Mouse (Mus musculus): ENCODE data around the gene Fasn. TPM values are rescaled to one million over a fixed set of nuclear protein-coding genes. Genes with fewer than 3 reads are reported as not detected.
A peak's percentile ranks its signal among the peaks of the same experiment; 100 is the strongest.
"Not testable (repeated sequence)": the region's sequence is repeated elsewhere in the genome, so short reads cannot be mapped to it uniquely, and the experiment has no call there.

Gene Fasn
- polyA plus RNA-seq, 1 experiment from 2014 or later, result 94.6 TPM

GRCm38 (mm10) chr11:120789810-120790209 lies 34.5 kb downstream of the Fasn start:
- H3K4me1 ChIP-seq (ENCODE audit: control insufficient read depth, insufficient read depth, low read length), result peaks cover 6% of the 10 kb centered on the region
- no peak for ATAC-seq (ENCODE audit: low FRiP score)

GRCm38 (mm10) chr11:120789355-120789754 lies 35.0 kb downstream of the Fasn start:
- H3K4me2 ChIP-seq, result no peak overlapping the region
- ATAC-seq (ENCODE audit: low FRiP score) (no peak), DNase-seq (ENCODE audit: low spot score, missing footprints) (no peak)
- H3K36me3 ChIP-seq (ENCODE audit: control insufficient read depth, insufficient read depth, low read length), result peaks cover 32% of the 10 kb centered on the region
- no peaks in the 10 kb centered on the region for H3K27me3 ChIP-seq (ENCODE audit: control insufficient read depth, insufficient read depth, low read length)
- 83% methylated on average over 4 of the region's 4 CpGs for WGBS
- H3K4me3 ChIP-seq (ENCODE audit: low read depth, low read length), result no peak overlapping the region
- H3K27ac ChIP-seq (ENCODE audit: low read depth, low read length), result no peak overlapping the region
- no peak overlapping the region for H3K9ac ChIP-seq (ENCODE audit: low read length)
- H3K4me1 ChIP-seq (ENCODE audit: control insufficient read depth, insufficient read depth, low read length), result peaks cover 7% of the 10 kb centered on the region
- no peaks in the 10 kb centered on the region for H3K9me3 ChIP-seq (ENCODE audit: control insufficient read depth, low read length)

More at GRCm38 (mm10) chr11:120789810-120790209, 34.5 kb downstream of the Fasn start:
- WGBS, result 89% methylated on average over 3 of the region's 3 CpGs
- no peak overlapping the region for H3K27ac ChIP-seq (ENCODE audit: low read depth, low read length)
- no peaks in the 10 kb centered on the region for H3K27me3 ChIP-seq (ENCODE audit: control insufficient read depth, insufficient read depth, low read length)
- H3K4me3 ChIP-seq (ENCODE audit: low read depth, low read length), result no peak overlapping the region
- DNase-seq (ENCODE audit: low spot score, missing footprints), result no peak
- H3K9me3 ChIP-seq (ENCODE audit: control insufficient read depth, low read length), result no peaks in the 10 kb centered on the region
- H3K9ac ChIP-seq (ENCODE audit: low read length), result no peak overlapping the region
- H3K36me3 ChIP-seq (ENCODE audit: control insufficient read depth, insufficient read depth, low read length), result peaks cover 32% of the 10 kb centered on the region
- H3K4me2 ChIP-seq, result no peak overlapping the region

GRCm38 (mm10) chr11:120788460-120788859 lies 35.9 kb downstream of the Fasn start:
- not testable (repeated sequence) for ATAC-seq (ENCODE audit: low FRiP score); H3K27ac ChIP-seq (ENCODE audit: low read depth, low read length); H3K9me3 ChIP-seq (ENCODE audit: control insufficient read depth, low read length); H3K4me3 ChIP-seq (ENCODE audit: low read depth, low read length); H3K4me1 ChIP-seq (ENCODE audit: control insufficient read depth, insufficient read depth, low read length); H3K4me2 ChIP-seq; DNase-seq (ENCODE audit: low spot score, missing footprints); H3K27me3 ChIP-seq (ENCODE audit: control insufficient read depth, insufficient read depth, low read length); H3K9ac ChIP-seq (ENCODE audit: low read length)
- H3K36me3 ChIP-seq (ENCODE audit: control insufficient read depth, insufficient read depth, low read length), result peaks cover 27% of the 10 kb centered on the region
- 89% methylated on average over 9 of the region's 10 CpGs for whole genome bisulfite sequencing

GRCm38 (mm10) chr11:120785145-120785544 lies 39.2 kb downstream of the Fasn start:
- no peak overlapping the region for H3K27ac ChIP-seq (ENCODE audit: low read depth, low read length)
- H3K4me2 ChIP-seq, result peak overlapping the region; percentile 97
- H3K36me3 ChIP-seq (ENCODE audit: control insufficient read depth, insufficient read depth, low read length), result peaks cover 12% of the 10 kb centered on the region
- H3K9me3 ChIP-seq (ENCODE audit: control insufficient read depth, low read length), result no peaks in the 10 kb centered on the region
- peak overlapping the region; percentile 99 for H3K4me3 ChIP-seq (ENCODE audit: low read depth, low read length)
- peak overlapping the region; percentile 91 for H3K9ac ChIP-seq (ENCODE audit: low read length)
- H3K27me3 ChIP-seq (ENCODE audit: control insufficient read depth, insufficient read depth, low read length), result no peaks in the 10 kb centered on the region
- ATAC-seq (ENCODE audit: low FRiP score), result no peak
- no peak for DNase-seq (ENCODE audit: low spot score, missing footprints)
- WGBS, result 42% methylated on average over 9 of the region's 9 CpGs
- peaks cover 15% of the 10 kb centered on the region for H3K4me1 ChIP-seq (ENCODE audit: control insufficient read depth, insufficient read depth, low read length)

- Histone ChIP-seq H3K36me3 (ENCODE audit: control insufficient read depth, insufficient read depth, low read length) (peaks cover 3% of the 10 kb centered on the region), H3K27ac (ENCODE audit: low read depth, low read length) (peak within 1 kb of the TSS; percentile 40; the same call in 1 of the 2 replicates)
- WGBS, result under 1% methylated on average over 89 of the region's 107 CpGs
Measured at GRCm38 (mm10) chr11:120784064-120784791, 40.1 kb downstream of the Fasn start, which contains the start of the genes Rfng and Gps1. Gene Rfng (minus strand): TSS chr11:120784207. Gene Gps1 (plus strand): TSS chr11:120784272.

GRCm38 (mm10) chr11:120783426-120784063 lies 40.8 kb downstream of the Fasn start:
- no peaks in the 10 kb centered on the region; the same call in 1 of the 2 replicates for H3K36me3 ChIP-seq (ENCODE audit: control insufficient read depth, insufficient read depth, low read length)
- H3K4me3 ChIP-seq (ENCODE audit: low read depth, low read length), result peak overlapping the region; percentile 99
- no peaks in the 10 kb centered on the region for H3K9me3 ChIP-seq (ENCODE audit: control insufficient read depth, low read length)
- H3K27me3 ChIP-seq (ENCODE audit: control insufficient read depth, insufficient read depth, low read length), result no peaks in the 10 kb centered on the region
- peak overlapping the region; percentile 91 for H3K9ac ChIP-seq (ENCODE audit: low read length)
- ATAC-seq (ENCODE audit: low FRiP score), result peak; percentile 41; the same call in 1 of the 2 replicates
- H3K4me1 ChIP-seq (ENCODE audit: control insufficient read depth, insufficient read depth, low read length), result peaks cover 15% of the 10 kb centered on the region
- WGBS, result 2% methylated on average over 42 of the region's 42 CpGs
- DNase-seq (ENCODE audit: low spot score, missing footprints), result peak; percentile 94
- H3K4me2 ChIP-seq, result peak overlapping the region; percentile 97
- H3K27ac ChIP-seq (ENCODE audit: low read depth, low read length), result peak overlapping the region; percentile 40; the same call in 1 of the 2 replicates

More at GRCm38 (mm10) chr11:120784064-120784791, 40.1 kb downstream of the Fasn start, which contains the start of the genes Rfng and Gps1:
- no peaks in the 10 kb centered on the region for H3K9me3 ChIP-seq (ENCODE audit: control insufficient read depth, low read length)
- peaks cover 15% of the 10 kb centered on the region for H3K4me1 ChIP-seq (ENCODE audit: control insufficient read depth, insufficient read depth, low read length)
- ATAC-seq (ENCODE audit: low FRiP score) (peak; percentile 86), DNase-seq (ENCODE audit: low spot score, missing footprints) (peak; percentile 96)
- peak within 1 kb of the TSS; percentile 97 for H3K4me2 ChIP-seq
- H3K9ac ChIP-seq (ENCODE audit: low read length), result peak within 1 kb of the TSS; percentile 91
- peak within 1 kb of the TSS; percentile 99 for H3K4me3 ChIP-seq (ENCODE audit: low read depth, low read length)
- H3K27me3 ChIP-seq (ENCODE audit: control insufficient read depth, insufficient read depth, low read length), result no peaks in the 10 kb centered on the region

GRCm38 (mm10) chr11:120781361-120781760 lies 43.0 kb downstream of the Fasn start:
- not testable (repeated sequence) for H3K9ac ChIP-seq (ENCODE audit: low read length); H3K4me3 ChIP-seq (ENCODE audit: low read depth, low read length); ATAC-seq (ENCODE audit: low FRiP score); DNase-seq (ENCODE audit: low spot score, missing footprints); H3K9me3 ChIP-seq (ENCODE audit: control insufficient read depth, low read length); H3K27ac ChIP-seq (ENCODE audit: low read depth, low read length); H3K4me2 ChIP-seq; H3K36me3 ChIP-seq (ENCODE audit: control insufficient read depth, insufficient read depth, low read length); H3K27me3 ChIP-seq (ENCODE audit: control insufficient read depth, insufficient read depth, low read length)
- 93% methylated on average over 6 of the region's 6 CpGs for WGBS
- H3K4me1 ChIP-seq (ENCODE audit: control insufficient read depth, insufficient read depth, low read length), result peaks cover 15% of the 10 kb centered on the region

GRCm38 (mm10) chr11:120779876-120780275 lies 44.5 kb downstream of the Fasn start:
- DNase-seq (ENCODE audit: low spot score, missing footprints) (no peak), ATAC-seq (ENCODE audit: low FRiP score) (no peak)
- Histone ChIP-seq H3K4me1 (ENCODE audit: control insufficient read depth, insufficient read depth, low read length) (peaks cover 9% of the 10 kb centered on the region), H3K36me3 (ENCODE audit: control insufficient read depth, insufficient read depth, low read length) (no peaks in the 10 kb centered on the region; the same call in 1 of the 2 replicates), H3K4me3 (ENCODE audit: low read depth, low read length) (no peak overlapping the region), H3K27ac (ENCODE audit: low read depth, low read length) (no peak overlapping the region), H3K4me2 (no peak overlapping the region), H3K9me3 (ENCODE audit: control insufficient read depth, low read length) (no peaks in the 10 kb centered on the region), H3K27me3 (ENCODE audit: control insufficient read depth, insufficient read depth, low read length) (no peaks in the 10 kb centered on the region), H3K9ac (ENCODE audit: low read length) (no peak overlapping the region)
- 66% methylated on average over 1 of the region's 1 CpGs for WGBS

- Histone ChIP-seq H3K4me1 (ENCODE audit: control insufficient read depth, insufficient read depth, low read length) (no peaks in the 10 kb centered on the region; the same call in 1 of the 2 replicates), H3K4me3 (ENCODE audit: low read depth, low read length) (no peak overlapping the region), H3K4me2 (no peak overlapping the region), H3K9ac (ENCODE audit: low read length) (no peak overlapping the region), H3K27me3 (ENCODE audit: control insufficient read depth, insufficient read depth, low read length) (no peaks in the 10 kb centered on the region), H3K36me3 (ENCODE audit: control insufficient read depth, insufficient read depth, low read length) (no peaks in the 10 kb centered on the region; the same call in 1 of the 2 replicates), H3K9me3 (ENCODE audit: control insufficient read depth, low read length) (no peaks in the 10 kb centered on the region), H3K27ac (ENCODE audit: low read depth, low read length) (no peak overlapping the region)
- DNase-seq (ENCODE audit: low spot score, missing footprints) (peak; percentile 61), ATAC-seq (ENCODE audit: low FRiP score) (no peak)
- 36% methylated on average over 6 of the region's 6 CpGs for WGBS
Measured at GRCm38 (mm10) chr11:120777123-120777522, 47.2 kb downstream of the Fasn start.
